Mouse (Mus musculus): ENCODE data around the gene Clec11a. TPM values are rescaled to one million over a fixed set of nuclear protein-coding genes. Genes with fewer than 3 reads are reported as not detected.

Clec11a gene
- polyA plus RNA-seq, 1 experiment from 2014 or later, result 6.0 TPM

DNA sequence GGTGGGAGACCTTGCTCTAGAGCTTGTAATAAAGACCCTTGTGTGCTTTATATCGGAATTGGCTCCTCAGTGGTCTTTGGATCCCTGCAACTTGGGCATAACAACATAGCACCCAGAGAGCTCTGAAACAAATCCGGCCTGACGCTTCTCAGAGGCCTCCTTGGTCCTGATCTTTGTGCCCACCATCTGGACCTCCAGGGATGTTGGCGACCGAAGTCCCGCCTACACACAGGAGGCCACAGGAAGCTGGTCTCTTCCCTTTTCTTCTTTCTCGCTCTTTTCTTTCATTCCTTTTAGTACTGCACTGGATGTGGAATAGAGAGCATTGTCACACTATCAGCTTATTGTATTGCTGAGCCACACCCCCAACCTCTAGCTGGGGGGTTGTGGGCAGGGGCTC is 33.3 kb downstream of the Clec11a start:
- WGBS, result 65% methylated on average over 7 of the region's 7 CpGs
- ATAC-seq (replicated peaks; ENCODE audit: low FRiP score, low read depth) (no peak), DNase-seq (ENCODE audit: low spot score) (no peak)
- Histone ChIP-seq H3K27ac (no peak overlapping the region), H3K9me3 (replicated peaks; ENCODE audit: low read length) (no peaks in the 10 kb centered on the region), H3K4me1 (replicated peaks; ENCODE audit: insufficient read depth, low read length) (no peaks in the 10 kb centered on the region), H3K27me3 (ENCODE audit: insufficient read depth, low read length) (no peaks in the 10 kb centered on the region), H3K36me3 (ENCODE audit: insufficient read depth, low read length) (no peaks in the 10 kb centered on the region), H3K9ac (ENCODE audit: low read depth, low read length) (no peak overlapping the region), H3K4me2 (ENCODE audit: low read length) (no peak overlapping the region), H3K4me3 (replicated peaks; ENCODE audit: low read depth, low read length) (no peak overlapping the region)
- TF ChIP-seq CTCF (IDR thresholded peaks at IDR 0.05; ENCODE audit: low read depth), result no peak

DNA sequence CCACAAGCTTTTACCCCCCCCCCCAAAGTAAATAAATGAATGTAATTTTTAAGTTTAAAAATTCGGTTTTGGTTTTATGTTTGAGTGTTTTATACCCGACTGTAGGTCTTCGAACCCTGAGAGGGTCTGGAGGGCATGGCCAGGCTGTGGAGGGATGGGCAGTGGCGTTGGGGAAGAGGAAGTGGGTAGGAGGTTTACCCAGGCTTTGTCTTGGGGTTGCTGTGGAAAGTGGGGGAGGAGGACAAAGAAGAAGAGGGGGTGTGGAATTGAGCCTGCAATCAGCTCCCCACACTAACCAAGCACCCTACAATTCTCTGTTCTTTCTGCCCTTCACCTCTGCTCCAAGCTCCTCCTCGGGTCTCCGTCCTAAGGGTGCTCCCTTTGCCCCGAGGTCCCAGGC is 34.2 kb downstream of the Clec11a start:
- no peaks in the 10 kb centered on the region for H3K9me3 ChIP-seq (replicated peaks; ENCODE audit: low read length)
- no peak overlapping the region for H3K4me3 ChIP-seq (replicated peaks; ENCODE audit: low read depth, low read length)
- no peaks in the 10 kb centered on the region for H3K27me3 ChIP-seq (ENCODE audit: insufficient read depth, low read length)
- DNase-seq (ENCODE audit: low spot score) (no peak), ATAC-seq (replicated peaks; ENCODE audit: low FRiP score, low read depth) (no peak)
- H3K36me3 ChIP-seq (ENCODE audit: insufficient read depth, low read length), result no peaks in the 10 kb centered on the region
- no peak overlapping the region for H3K27ac ChIP-seq
- H3K4me1 ChIP-seq (replicated peaks; ENCODE audit: insufficient read depth, low read length), result no peaks in the 10 kb centered on the region
- 85% methylated on average over 7 of the region's 7 CpGs for WGBS
- H3K4me2 ChIP-seq (ENCODE audit: low read length), result no peak overlapping the region
- no peak for TF ChIP-seq CTCF (IDR thresholded peaks at IDR 0.05; ENCODE audit: low read depth)
- no peak overlapping the region for H3K9ac ChIP-seq (ENCODE audit: low read depth, low read length)

DNA sequence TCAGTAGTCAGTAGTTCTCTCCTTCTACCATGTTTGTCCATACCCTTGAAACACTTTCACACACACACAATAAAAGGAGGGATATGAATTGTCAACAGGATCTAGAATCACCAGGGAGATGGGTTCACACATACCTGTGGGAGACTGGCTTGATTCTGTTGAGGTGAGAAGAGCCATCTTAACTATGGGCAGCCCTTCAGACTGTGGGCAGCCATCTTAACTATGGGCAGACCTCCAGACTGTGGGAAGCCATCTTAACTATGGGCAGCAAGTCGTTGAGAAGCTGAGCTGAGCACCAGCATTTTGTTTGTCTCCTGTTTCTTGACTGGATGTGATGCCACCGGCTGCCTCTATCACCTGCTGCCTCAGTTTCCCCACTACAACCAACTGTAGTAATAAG is 35.4 kb downstream of the Clec11a start:
- WGBS, result 75% methylated on average over 2 of the region's 2 CpGs
- no peaks in the 10 kb centered on the region for H3K27me3 ChIP-seq (ENCODE audit: insufficient read depth, low read length)
- ATAC-seq (replicated peaks; ENCODE audit: low FRiP score, low read depth), result no peak
- H3K4me2 ChIP-seq (ENCODE audit: low read length), result no peak overlapping the region
- no peaks in the 10 kb centered on the region for H3K9me3 ChIP-seq (replicated peaks; ENCODE audit: low read length)
- H3K4me1 ChIP-seq (replicated peaks; ENCODE audit: insufficient read depth, low read length), result no peaks in the 10 kb centered on the region
- H3K36me3 ChIP-seq (ENCODE audit: insufficient read depth, low read length), result no peaks in the 10 kb centered on the region
- DNase-seq (ENCODE audit: low spot score), result peak; percentile 15
- no peak overlapping the region for H3K4me3 ChIP-seq (replicated peaks; ENCODE audit: low read depth, low read length)
- TF ChIP-seq CTCF (IDR thresholded peaks at IDR 0.05; ENCODE audit: low read depth), result no peak
- H3K27ac ChIP-seq, result no peak overlapping the region
- no peak overlapping the region for H3K9ac ChIP-seq (ENCODE audit: low read depth, low read length)

DNA sequence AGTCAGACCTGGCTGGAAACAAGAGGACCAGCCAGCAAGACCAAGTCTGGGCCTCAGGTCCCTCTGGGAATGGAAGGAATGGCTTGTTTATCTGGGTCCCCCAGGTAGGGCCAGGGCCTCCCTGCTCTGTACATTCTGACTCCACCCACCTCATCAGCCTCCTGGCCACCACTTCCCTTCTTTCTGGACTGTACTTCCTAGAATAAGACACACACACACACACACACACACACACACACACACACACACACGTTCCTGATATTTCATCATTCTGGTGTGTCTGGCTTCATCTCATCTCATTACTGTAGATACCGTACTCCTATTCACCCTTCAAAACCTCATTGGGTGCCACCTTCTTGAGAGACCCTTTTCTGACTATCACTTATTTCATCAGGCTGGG is 37.3 kb downstream of the Clec11a start:
- H3K36me3 ChIP-seq (ENCODE audit: insufficient read depth, low read length), result no peaks in the 10 kb centered on the region
- no peak overlapping the region for H3K27ac ChIP-seq
- no peak for TF ChIP-seq CTCF (IDR thresholded peaks at IDR 0.05; ENCODE audit: low read depth)
- H3K4me1 ChIP-seq (replicated peaks; ENCODE audit: insufficient read depth, low read length), result no peaks in the 10 kb centered on the region
- no peak overlapping the region for H3K9ac ChIP-seq (ENCODE audit: low read depth, low read length)
- no peak for DNase-seq (ENCODE audit: low spot score)
- H3K4me2 ChIP-seq (ENCODE audit: low read length), result no peak overlapping the region
- H3K27me3 ChIP-seq (ENCODE audit: insufficient read depth, low read length), result no peaks in the 10 kb centered on the region
- H3K4me3 ChIP-seq (replicated peaks; ENCODE audit: low read depth, low read length), result no peak overlapping the region
- no peaks in the 10 kb centered on the region for H3K9me3 ChIP-seq (replicated peaks; ENCODE audit: low read length)
- no peak for ATAC-seq (replicated peaks; ENCODE audit: low FRiP score, low read depth)
- WGBS, result 79% methylated on average over 2 of the region's 2 CpGs

DNA sequence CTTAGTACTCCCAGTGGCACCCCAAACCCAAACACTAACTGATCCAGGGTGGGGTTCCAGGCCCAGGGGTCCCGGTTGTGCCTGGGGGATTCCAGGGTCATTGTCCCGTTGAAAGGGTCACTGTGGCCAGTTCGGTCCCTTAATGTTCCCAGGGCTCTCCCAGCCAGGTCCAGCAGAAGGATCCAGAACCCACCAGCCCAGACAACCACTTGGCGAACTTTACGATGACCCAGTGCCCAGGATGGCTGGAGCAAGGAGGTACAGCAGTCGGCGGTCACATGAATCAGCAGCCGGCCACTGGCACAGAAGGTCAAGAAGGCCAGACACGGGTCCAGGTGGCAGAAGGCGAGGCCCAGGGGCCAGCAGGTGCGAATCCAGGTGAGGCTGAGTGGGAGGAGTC is 38.6 kb downstream of the Clec11a start:
- no peaks in the 10 kb centered on the region for H3K36me3 ChIP-seq (ENCODE audit: insufficient read depth, low read length)
- H3K4me2 ChIP-seq (ENCODE audit: low read length), result no peak overlapping the region
- H3K4me1 ChIP-seq (replicated peaks; ENCODE audit: insufficient read depth, low read length), result no peaks in the 10 kb centered on the region
- H3K4me3 ChIP-seq (replicated peaks; ENCODE audit: low read depth, low read length), result no peak overlapping the region
- H3K9me3 ChIP-seq (replicated peaks; ENCODE audit: low read length), result no peaks in the 10 kb centered on the region
- no peaks in the 10 kb centered on the region for H3K27me3 ChIP-seq (ENCODE audit: insufficient read depth, low read length)
- H3K27ac ChIP-seq, result no peak overlapping the region
- H3K9ac ChIP-seq (ENCODE audit: low read depth, low read length), result no peak overlapping the region
- 74% methylated on average over 11 of the region's 11 CpGs for WGBS
- no peak for TF ChIP-seq CTCF (IDR thresholded peaks at IDR 0.05; ENCODE audit: low read depth)
- ATAC-seq (replicated peaks; ENCODE audit: low FRiP score, low read depth) (no peak), DNase-seq (ENCODE audit: low spot score) (no peak)

DNA sequence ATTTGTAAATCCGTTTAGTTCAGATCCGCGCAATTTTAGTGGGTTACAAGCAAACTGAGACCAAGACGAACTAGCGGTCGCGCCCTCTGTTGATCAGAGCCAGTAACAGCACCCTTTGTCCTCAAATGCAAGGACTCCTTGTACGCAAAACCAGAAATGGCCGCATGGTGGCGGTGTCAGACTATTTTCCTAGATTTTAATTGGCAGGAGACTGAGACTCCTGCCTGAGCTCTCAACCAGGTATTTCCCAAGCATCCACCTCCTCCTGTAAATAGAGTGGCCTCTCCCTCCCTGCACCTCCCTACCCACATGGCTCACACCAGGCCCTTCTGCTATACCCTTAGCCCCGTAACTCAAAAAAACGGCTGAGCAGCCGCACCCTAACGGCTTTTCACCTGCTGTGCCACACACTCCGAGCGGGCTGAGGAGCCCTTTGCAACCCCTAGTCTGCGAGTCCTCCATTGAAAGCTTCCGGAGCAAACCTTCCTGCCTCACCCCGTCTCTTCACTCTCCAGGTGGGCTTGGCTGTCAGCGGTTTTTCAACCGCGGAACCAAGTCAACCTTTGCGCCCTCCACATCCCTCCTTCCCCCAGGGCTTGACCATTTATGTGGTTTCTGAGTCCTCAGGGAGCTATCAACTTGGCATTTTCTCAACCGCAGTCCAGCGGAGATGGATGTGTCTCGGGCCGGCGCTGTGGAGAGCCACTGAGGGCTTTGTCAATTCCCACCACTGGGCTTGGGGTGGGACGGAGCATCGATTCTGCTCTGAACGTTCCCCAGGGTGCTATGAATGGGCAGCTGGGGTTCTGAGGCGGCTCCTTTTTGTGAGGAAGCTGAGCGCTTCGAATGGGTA is 43.7 kb downstream of the Clec11a start:
- Histone ChIP-seq H3K9ac (ENCODE audit: low read depth, low read length) (no peak overlapping the region), H3K27ac (no peak overlapping the region), H3K27me3 (ENCODE audit: insufficient read depth, low read length) (no peaks in the 10 kb centered on the region; the same call in 1 of the 2 replicates), H3K9me3 (replicated peaks; ENCODE audit: low read length) (no peaks in the 10 kb centered on the region), H3K4me2 (ENCODE audit: low read length) (peak overlapping the region; percentile 47), H3K4me1 (replicated peaks; ENCODE audit: insufficient read depth, low read length) (no peaks in the 10 kb centered on the region), H3K4me3 (replicated peaks; ENCODE audit: low read depth, low read length) (no peak overlapping the region; the same call in 1 of the 2 replicates), H3K36me3 (ENCODE audit: insufficient read depth, low read length) (no peaks in the 10 kb centered on the region)
- DNase-seq (ENCODE audit: low spot score) (peak; percentile 96), ATAC-seq (replicated peaks; ENCODE audit: low FRiP score, low read depth) (peak; percentile 76)
- WGBS, result 2% methylated on average over 34 of the region's 34 CpGs
- TF ChIP-seq CTCF (IDR thresholded peaks at IDR 0.05; ENCODE audit: low read depth), result peak; percentile 100
